Mouse (Mus musculus) ovary, postnatal 36 days (tissue): ENCODE data around the gene Rnaseh2a.
A peak's percentile ranks its signal among the peaks of the same experiment; 100 is the strongest.
"Not testable (repeated sequence)": the region's sequence is repeated elsewhere in the genome, so short reads cannot be mapped to it uniquely, and the experiment has no call there.

Experiments
- DNase-seq: peaks from one replicate; pipeline ENCODE4 v3.0.0; 2022; ENCODE audit warnings: low spot score, mixed read lengths

Gene Rnaseh2a

DNA sequence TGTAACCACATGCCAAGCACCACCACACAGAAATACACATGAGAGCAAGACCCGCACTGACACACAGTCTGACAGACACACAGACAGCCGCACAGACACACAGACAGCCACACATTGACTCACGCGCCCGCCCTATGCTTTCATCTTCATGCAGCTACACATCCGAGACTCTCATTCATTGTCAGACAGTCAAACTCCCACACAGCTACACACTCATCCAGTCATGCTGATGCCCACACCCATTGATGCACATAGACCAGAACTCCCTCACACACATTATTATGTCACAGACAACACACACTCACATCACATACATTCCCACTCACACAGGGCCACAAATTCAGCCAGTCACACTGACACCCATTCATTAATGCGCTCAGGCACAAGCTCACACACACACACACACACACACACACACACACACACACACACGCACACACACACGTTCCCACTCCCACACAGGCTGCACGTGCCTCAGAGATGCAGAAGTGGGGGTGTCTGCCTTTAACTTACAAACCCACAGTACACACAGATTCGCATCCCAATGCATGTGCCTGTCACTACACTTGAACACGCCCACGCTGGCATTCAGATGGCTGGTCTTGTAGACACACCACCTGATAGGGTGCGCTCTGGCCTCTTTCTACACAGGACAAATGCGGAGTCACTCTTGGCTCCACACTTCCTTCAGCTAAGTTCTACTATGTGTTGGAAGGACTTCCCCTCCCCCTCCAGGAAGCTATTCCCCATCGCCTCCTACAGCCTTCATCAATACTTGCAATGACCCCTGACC, 35.6 kb downstream of the Rnaseh2a start:
- DNase-seq = no peak

DNA sequence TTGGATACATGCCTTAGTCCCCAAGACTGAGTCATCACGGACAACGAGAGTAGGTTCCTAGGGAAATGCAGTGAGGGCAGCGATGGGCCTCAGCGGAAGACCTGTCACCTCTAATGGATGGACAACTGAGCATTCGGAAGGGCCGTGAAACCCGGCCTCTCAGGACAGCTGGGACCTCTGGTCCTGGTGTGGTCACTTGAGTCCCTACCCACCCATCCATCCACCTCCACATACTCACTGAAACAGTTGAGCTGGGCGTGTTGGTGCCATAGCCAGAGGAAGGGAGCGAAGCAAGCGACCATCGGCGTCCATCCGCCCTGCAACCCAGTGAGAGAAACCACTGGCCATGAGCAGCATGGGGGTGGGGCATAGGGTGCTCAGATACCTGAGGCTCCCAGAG, 39.0 kb downstream of the Rnaseh2a start:
- DNase-seq = no peak

GRCm38 (mm10) chr8:84928456-84929306, 40.9 kb downstream of the Rnaseh2a start:
- DNase-seq = peak; percentile 65

DNA sequence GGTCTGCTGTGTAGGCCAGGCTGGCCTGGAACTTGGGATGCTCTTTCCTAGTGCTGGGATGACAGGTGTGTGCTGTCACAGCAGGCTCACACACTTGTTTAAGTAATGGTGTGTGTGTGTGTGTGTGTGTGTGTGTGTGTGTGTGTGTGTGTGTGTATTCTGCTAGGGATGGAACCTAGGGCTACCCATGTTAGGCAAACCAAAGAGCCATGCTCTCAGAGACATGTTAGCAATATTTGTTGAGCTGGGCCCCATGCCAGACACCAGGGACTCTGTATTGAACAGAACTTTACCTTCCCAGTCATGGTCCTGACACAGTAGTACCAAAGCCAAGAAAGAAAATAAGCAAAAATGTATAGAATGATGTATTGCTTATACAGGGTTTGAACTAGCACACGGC, 42.1 kb downstream of the Rnaseh2a start:
- DNase-seq = no peak

GRCm38 (mm10) chr8:84925557-84925956, 44.0 kb downstream of the Rnaseh2a start:
- DNase-seq = no peak

- no peak for DNase-seq
Measured at GRCm38 (mm10) chr8:84921596-84921995, 48.0 kb downstream of the Rnaseh2a start.

DNA sequence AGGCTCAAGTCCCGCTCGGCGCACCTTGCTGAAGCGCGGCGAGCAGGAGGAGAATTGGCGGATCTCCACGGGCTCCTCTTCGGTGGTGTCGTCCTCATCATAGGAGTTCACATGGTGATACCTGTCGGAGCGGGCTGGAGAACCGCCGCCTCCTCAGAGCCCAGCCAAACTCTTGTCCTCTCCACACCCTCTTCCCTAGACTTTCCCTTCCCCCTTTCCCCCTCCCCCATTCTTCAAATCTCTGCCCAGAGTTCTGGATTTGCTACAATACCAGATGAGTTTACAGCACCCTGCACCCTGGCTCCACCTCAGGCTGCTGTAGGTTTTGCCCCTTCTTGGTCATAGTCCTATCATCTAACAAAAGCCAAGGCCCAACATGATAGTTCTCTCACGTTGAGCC, 50.9 kb downstream of the Rnaseh2a start:
- no peak for DNase-seq

GRCm38 (mm10) chr8:84917781-84918180, 51.8 kb downstream of the Rnaseh2a start:
- no peak for DNase-seq

DNA sequence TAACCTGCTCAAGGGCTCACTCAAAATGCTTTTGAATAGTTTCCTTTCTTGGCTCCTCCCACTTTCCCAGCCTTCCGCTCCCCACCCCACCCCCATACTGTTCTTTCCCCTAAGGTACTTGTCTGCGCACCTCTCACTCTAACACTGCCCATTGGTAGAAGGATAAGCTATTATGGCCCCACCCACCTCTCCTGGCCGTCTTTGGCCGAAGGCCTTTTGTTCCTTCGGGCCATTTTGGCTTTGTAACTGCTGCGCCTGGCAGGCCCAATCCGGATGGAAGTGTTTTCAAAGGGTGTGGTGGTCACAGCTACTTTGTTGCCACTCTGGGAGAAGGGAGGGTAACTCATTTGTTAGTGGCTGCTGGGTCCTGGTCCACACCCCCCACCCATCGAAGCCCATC, 54.3 kb downstream of the Rnaseh2a start:
- DNase-seq = no peak

GRCm38 (mm10) chr8:84913960-84914359, 55.6 kb downstream of the Rnaseh2a start:
- DNase-seq = no peak

DNA sequence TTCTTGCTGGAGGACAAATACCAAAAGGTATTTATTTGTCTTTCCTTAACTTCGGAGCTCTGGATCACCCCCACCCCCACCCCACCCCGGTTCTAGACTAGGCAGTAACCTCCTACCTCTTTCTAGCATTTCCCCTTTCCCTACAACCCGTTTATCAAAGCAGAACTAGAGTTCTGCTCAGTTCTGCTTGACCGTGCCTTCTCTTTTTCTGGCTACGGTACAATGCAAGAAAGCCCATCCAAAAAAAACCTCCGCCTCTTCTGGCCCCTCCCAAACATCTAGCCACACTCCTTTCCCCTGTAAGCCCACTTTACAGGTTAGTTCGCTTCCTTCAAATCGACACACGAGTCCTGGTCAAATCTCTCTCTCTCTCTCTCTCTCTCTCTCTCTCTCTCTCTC, 56.1 kb downstream of the Rnaseh2a start:
- DNase-seq = no peak

DNA sequence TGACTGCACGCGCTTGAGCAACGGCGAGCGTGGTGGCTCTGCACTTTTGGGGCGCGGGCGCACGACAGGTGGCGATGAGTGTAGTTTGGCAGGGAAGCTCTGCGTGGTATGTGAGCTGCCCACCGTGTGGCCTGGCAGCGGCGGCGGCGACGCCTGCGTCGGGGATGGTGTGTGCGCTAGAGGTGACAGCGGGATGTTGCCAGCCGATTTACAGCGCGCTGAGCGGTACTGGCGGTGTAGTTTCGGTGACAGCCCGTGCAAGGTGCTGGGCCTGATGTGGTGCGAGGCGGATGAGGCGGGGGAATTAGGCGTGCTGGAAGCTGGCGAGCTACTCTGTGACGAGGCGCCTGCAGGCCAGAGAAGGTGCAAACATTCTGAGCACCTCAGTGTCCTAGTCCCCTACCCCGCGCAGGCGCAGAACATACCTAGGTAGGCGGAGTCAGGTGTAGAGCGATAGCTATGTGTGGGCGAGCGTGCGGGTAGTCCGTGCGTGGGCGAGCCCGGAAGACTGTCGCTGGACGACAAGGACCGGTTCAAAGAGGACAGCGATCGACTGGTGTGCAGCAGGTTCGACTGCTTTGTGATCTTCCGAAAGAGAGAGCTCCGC, 56.6 kb downstream of the Rnaseh2a start:
- DNase-seq = peak; percentile 68

DNA sequence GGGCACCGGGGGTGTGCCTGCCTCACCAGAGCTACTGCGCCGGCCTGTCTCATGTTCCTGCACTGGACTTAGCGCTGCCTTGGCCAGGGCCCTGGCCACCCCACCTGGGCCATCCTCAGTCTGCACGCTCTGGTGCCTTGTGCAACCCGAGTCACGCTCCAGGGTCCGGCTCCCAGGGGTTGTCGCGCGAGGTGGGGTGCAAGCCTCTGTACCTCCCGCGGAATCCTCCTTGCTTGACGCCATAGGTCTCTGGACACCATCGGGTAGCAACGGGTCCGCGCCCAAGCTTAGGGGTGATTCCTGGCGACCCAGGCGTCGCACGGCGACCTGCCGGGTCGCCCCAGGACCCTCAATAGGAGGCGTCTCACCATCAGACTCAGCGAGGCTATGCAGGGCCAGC, 57.2 kb downstream of the Rnaseh2a start:
- no peak for DNase-seq

- no peak for DNase-seq
Measured at GRCm38 (mm10) chr8:84911854-84912253, 57.7 kb downstream of the Rnaseh2a start.

DNA sequence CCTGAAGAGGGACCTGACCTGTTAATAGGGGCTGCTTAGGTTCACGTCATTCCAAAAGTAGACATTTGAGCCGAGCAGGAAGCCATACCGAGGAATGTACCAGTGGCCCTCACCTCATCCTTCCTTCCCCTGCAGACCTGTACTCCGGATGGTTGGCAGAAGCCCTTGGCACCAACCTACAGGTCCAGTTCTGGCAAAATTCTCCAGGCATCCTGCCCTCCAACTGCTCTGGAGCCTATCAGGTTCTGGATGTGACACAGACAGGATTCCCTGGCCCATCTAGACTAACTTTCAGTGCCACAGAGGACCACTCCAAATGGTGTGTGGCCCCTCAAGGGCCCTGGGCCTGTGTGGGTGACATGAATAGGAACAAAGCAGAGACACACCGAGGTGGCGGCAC, 59.0 kb downstream of the Rnaseh2a start:
- DNase-seq = no peak

DNA sequence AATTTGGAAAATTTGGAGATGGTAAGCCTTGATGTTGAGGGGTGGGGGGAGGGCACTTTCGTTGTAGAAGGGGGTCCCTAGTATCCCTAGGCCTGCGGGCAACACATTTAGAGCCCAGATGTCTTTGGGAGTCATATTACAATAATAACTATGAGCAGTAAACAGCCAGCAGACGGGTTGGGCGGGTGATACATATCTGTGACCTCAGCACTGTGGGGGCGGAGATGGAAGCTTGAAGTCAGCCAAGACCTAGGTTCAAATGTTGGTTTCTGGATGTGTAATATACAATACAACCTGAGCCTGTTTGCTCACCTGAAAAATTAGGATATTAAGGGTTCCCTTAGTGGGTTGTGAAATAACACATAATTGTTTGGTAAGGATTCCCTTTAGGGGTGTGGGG, 59.6 kb downstream of the Rnaseh2a start:
- DNase-seq = no peak

DNA sequence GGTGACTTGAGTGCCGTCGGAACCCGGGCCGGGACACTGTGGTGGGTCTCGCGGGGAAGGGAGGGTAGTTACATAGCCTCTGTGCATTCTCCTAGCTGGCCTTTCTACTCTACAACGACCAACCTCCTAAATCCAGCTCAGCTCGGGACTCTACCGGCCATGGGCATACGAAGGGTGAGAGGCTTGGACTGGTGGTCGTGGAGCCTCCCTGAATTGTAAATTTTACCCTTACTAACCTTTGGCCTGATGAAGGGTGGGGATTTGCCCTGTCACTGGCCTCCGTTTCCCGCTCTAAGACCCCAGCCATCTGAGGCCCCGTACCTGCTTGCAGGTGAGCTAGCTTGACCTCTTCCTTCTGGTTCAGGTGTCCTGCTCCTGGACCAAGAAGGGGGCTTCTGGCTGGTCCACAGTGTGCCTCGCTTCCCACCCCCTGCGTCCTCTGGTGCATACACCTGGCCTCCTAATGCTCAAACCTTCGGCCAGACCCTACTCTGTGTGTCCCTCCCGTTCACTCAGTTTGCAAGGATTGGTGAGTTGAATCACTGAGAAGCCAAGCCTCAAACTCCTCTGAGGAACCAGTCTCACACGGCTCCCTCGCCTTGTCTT, 60.3 kb downstream of the Rnaseh2a start:
- DNase-seq = no peak

DNA sequence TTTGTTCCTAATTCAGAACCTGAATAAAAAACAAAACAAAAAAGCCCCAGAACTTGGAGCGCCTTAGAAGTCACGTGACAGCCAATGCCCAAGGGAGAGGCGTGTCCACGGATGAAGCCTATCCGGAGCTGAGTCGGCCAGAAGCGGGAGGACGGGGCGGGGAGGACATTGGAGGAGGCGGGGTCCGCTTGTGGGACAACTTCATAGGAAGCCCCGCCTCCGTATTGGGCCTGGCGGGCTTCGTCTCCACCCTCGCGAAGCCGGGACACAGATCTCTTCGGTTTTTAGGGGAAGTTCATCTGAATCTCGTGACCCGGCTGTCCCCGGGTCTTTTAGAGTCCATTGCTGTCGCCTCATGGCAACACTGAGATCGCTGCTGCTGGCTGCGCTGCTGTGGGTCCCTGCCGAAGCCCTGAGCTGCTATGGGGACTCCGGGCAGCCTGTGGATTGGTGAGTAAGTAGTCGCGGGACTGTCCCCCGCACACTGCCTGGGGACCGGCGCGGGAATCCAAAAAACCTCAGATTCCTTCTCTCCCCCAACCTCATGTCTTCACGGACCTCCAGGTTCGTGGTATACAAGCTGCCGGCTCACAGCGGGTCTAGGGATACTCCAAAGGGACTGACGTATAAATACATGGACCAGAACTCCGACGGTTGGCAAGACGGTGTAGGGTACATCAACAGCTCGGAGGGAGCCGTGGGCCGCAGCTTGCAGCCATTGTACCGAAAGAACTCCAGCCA, 61.0 kb downstream of the Rnaseh2a start, which contains the start of gene Dnase2a:
Gene Dnase2a (plus strand): TSS at position 140 of the 741 bp plus-strand sequence.
- peak; percentile 92 for DNase-seq

DNA sequence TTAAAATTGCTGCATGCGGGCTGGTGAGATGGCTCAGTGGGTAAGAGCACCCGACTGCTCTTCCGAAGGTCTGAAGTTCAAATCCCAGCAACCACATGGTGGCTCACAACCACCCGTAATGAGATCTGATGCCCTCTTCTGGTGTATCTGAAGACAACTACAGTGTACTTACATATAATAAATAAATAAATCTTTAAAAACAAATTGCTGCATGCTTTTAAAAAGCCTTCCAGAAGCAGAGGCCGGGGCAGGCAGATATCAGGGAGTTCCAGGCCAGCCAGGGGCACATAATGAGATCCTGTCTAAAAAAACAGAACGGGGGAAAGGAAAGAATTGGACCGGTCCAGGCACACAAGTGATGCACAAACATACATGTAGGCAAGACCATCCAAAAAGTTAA, 61.6 kb downstream of the Rnaseh2a start:
- not testable (repeated sequence) for DNase-seq

- DNase-seq = no peak
Measured at GRCm38 (mm10) chr8:84907493-84907892, 62.1 kb downstream of the Rnaseh2a start.

DNA sequence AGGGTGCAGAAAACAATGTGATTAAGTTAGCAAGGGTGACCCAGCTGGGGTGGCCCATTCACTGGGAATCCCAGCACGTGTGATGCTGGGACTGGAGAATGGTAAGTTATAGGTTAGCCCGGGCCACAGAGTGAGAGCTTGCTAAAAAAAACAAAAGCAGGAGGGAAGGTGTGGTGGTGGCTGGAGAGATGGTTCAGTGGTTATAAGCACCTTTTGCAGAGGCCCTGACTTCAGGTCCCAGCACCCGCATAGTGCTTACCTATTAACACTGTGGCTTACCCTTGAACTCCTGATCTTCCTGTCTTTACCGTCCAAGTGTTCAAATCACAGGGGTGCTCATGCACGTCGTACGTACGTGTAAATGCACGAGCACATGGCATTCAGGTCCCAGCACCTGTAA, 62.5 kb downstream of the Rnaseh2a start:
- DNase-seq = no peak
